Mouse (Mus musculus) hindbrain, embryonic 16.5 days (tissue): ENCODE measurements at regions not wholly inside any gene's neighbourhood (a gene's known extent, or its start where the extent isn't known, plus 50 kb on each side); places are given as distances from the start of the nearest gene placed in this dataset.

Experiments
- ATAC-seq: fragments of 200-750 bp; cut with Nextera tagmentation; 2 replicates; pipeline ENCODE4 v1.8.0; 2017; ENCODE audit warnings: moderate TSS enrichment, moderate library complexity
- H3K27ac ChIP-seq: fragments of 300-500 bp; sonication (generic); 2 replicates; pipeline ENCODE4 v1.5.1; 2014; ENCODE audit warnings: low read depth, mild to moderate bottlenecking, control low read depth, low read length, moderate library complexity
- H3K27me3 ChIP-seq: fragments of 300-500 bp; sonication (generic); replicated peaks from 2 replicates; pipeline ENCODE4 v1.6.1; 2014; ENCODE audit warnings: low read length; ENCODE audit not compliant: control insufficient read depth, insufficient read depth
- H3K36me3 ChIP-seq: fragments of 300-500 bp; sonication (generic); 2 replicates; pipeline ENCODE4 v1.6.1; 2014; ENCODE audit warnings: mild to moderate bottlenecking, low read length, moderate library complexity, mixed read lengths; ENCODE audit not compliant: control insufficient read depth, insufficient read depth
- H3K4me1 ChIP-seq: fragments of 300-500 bp; sonication (generic); 2 replicates; pipeline ENCODE4 v1.6.1; 2014; ENCODE audit warnings: low read depth, low read length; ENCODE audit not compliant: control insufficient read depth, insufficient read depth
- H3K4me2 ChIP-seq: fragments of 300-500 bp; sonication (generic); 2 replicates; pipeline ENCODE4 v1.6.1; 2014; ENCODE audit warnings: mild to moderate bottlenecking, low read length, control low read depth, moderate library complexity
- H3K4me3 ChIP-seq: fragments of 300-500 bp; sonication (generic); 2 replicates; pipeline ENCODE4 v1.5.1; 2014; ENCODE audit warnings: mild to moderate bottlenecking, low read length, control low read depth, moderate library complexity
- H3K9ac ChIP-seq: fragments of 300-500 bp; sonication (generic); 2 replicates; pipeline ENCODE4 v1.6.1; 2014; ENCODE audit warnings: low read depth, mild to moderate bottlenecking, control low read depth, low read length, moderate library complexity
- H3K9me3 ChIP-seq: fragments of 300-500 bp; sonication (generic); 2 replicates; pipeline ENCODE4 v1.6.1; 2014; ENCODE audit warnings: mild to moderate bottlenecking, low read length, moderate library complexity; ENCODE audit not compliant: control insufficient read depth
- WGBS: fragments of 180-500 bp; shearing (Covaris S2); extraction: QIAGEN DNeasy Blood & Tissue Kit; methylation state at CpG from one replicate; pipeline ENCODE4 v1.1.7; 2014; 5-methylcytosine and 5-hydroxymethylcytosine counted together

- Histone ChIP-seq H3K9ac (no peak overlapping the region), H3K36me3 (no peaks in the 10 kb centered on the region), H3K4me3 (no peak overlapping the region), H3K27me3 (no peaks in the 10 kb centered on the region), H3K9me3 (no peaks in the 10 kb centered on the region), H3K27ac (no peak overlapping the region), H3K4me2 (no peak overlapping the region), H3K4me1 (peaks cover 5% of the 10 kb centered on the region)
- WGBS = 72% methylated on average over 4 of the region's 4 CpGs
- no peak for ATAC-seq
These were observed 242.6 kb downstream of the Hs3st3b1 start for GRCm38 (mm10) chr11:63679491-63679890.

DNA sequence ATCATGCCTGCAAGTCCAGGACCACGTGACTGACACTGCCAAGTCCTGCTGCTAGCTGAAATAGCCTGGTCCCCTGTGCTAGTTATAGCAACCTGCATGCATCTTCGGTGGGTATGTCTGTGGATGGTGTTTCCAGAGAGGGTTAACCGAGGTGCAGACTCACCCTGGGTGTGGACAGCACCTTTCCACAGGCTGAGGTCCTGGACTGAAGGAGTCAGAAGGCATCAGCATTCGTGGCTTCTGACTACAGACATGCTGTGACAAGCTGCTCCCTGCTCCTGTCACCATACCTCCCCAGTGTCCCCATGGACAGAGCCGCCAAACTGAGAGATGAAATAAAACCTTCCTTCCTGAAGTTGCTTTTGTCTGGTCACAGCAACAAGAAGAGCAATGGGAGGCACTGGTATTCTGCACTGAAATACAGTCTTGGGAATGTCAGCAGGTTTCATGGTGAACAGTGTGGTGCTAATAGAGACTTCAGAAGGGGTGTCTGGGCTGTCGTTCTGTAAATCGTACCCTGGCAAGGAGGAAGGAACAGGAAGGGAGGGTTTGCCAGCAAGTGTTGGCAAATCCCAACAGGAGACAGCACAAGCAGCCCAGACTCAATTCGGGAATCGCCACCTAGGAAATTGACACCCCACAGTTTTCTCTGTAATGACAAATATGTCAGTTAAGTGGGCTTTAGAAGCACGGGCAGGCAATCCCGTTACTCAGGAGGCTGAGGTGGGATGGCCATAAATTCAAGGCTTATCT, 237.7 kb downstream of the Hs3st3b1 start:
- WGBS = 63% methylated on average over 11 of the region's 11 CpGs
- no peak overlapping the region for H3K4me3 ChIP-seq
- H3K36me3 ChIP-seq = no peaks in the 10 kb centered on the region
- H3K27ac ChIP-seq = no peak overlapping the region
- H3K4me2 ChIP-seq = no peak overlapping the region
- no peaks in the 10 kb centered on the region for H3K27me3 ChIP-seq
- no peaks in the 10 kb centered on the region for H3K4me1 ChIP-seq
- no peak overlapping the region for H3K9ac ChIP-seq
- ATAC-seq = no peak
- H3K9me3 ChIP-seq = no peaks in the 10 kb centered on the region

GRCm38 (mm10) chr11:63691041-63691440, 231.0 kb downstream of the Hs3st3b1 start:
- WGBS = 52% methylated on average over 4 of the region's 4 CpGs
- ATAC-seq = no peak

DNA sequence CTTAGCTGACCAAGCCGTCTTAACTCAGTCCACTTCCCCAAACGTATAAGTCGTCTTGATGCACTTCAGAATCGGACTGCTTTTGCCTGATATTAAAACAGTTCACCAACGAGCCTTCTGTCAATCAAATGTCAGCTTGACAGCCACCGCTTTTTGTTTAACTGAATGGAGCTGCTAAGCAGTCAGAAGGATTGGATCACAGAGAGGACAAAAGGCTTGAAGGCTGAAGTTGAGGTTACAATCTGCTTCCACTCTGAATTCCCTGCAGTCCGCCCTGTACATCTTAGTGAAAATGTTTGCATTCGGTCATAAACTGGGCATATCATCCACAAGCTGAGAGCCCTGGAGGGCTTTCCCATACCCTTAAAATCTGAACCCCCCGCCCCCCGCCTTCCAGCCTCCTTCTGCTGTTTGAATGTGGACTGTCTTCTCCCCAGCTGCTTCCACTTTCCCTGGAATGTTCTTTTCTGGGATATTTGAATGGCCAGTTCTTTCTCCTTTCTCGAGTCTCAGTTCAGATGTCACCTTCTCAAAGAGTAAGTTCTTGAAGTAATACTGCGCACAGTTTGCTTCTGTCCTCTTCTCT, 217.0 kb downstream of the Hs3st3b1 start:
- Histone ChIP-seq H3K27ac (no peak overlapping the region), H3K9me3 (no peaks in the 10 kb centered on the region), H3K27me3 (no peaks in the 10 kb centered on the region), H3K4me1 (peaks cover 3% of the 10 kb centered on the region), H3K9ac (no peak overlapping the region), H3K4me3 (no peak overlapping the region), H3K4me2 (no peak overlapping the region), H3K36me3 (no peaks in the 10 kb centered on the region)
- WGBS = 52% methylated on average over 12 of the region's 12 CpGs
- no peak for ATAC-seq

More at GRCm38 (mm10) chr11:63691041-63691440, 231.0 kb downstream of the Hs3st3b1 start:
- Histone ChIP-seq H3K9me3 (no peaks in the 10 kb centered on the region), H3K27me3 (no peaks in the 10 kb centered on the region), H3K4me3 (no peak overlapping the region), H3K4me2 (no peak overlapping the region), H3K27ac (no peak overlapping the region), H3K4me1 (no peaks in the 10 kb centered on the region), H3K9ac (no peak overlapping the region), H3K36me3 (no peaks in the 10 kb centered on the region)

- WGBS = 53% methylated on average over 8 of the region's 8 CpGs
- no peaks in the 10 kb centered on the region for H3K36me3 ChIP-seq
- H3K4me3 ChIP-seq = no peak overlapping the region
- no peak for ATAC-seq
- H3K27ac ChIP-seq = no peak overlapping the region
- H3K27me3 ChIP-seq = no peaks in the 10 kb centered on the region
- H3K9me3 ChIP-seq = no peaks in the 10 kb centered on the region
- H3K9ac ChIP-seq = no peak overlapping the region
- no peak overlapping the region for H3K4me2 ChIP-seq
- peaks cover 3% of the 10 kb centered on the region for H3K4me1 ChIP-seq
These were observed 216.0 kb downstream of the Hs3st3b1 start for GRCm38 (mm10) chr11:63706057-63706456.

DNA sequence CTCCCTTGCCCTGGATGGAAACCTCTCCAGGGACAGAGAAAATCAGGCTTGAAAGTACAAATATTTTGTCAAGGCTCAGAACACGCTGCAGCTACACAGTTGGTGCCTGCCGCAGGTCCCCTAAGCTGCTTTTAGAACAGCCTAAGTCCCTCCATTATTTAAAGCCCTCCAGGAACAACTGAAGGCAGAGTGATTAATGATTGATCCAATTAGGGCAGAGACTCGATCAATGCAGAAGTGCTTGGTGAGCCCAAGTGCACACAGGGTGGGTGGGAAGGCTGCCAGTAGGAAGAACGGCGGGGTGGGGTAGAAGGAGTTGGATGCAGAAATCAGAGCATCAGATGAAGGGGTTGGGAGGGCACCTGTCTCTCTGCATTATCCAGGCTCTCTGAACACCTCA, 215.0 kb downstream of the Hs3st3b1 start:
- WGBS = 38% methylated on average over 5 of the region's 5 CpGs
- H3K27me3 ChIP-seq = no peaks in the 10 kb centered on the region
- H3K4me3 ChIP-seq = no peak overlapping the region
- ATAC-seq = 0 out of 2 replicates have a peak, but pooled peaks have one; percentile 40
- no peak overlapping the region for H3K27ac ChIP-seq
- H3K4me1 ChIP-seq = peaks cover 3% of the 10 kb centered on the region
- no peak overlapping the region for H3K9ac ChIP-seq
- no peak overlapping the region for H3K4me2 ChIP-seq
- H3K9me3 ChIP-seq = no peaks in the 10 kb centered on the region
- H3K36me3 ChIP-seq = no peaks in the 10 kb centered on the region

GRCm38 (mm10) chr11:63708412-63708811, 213.7 kb downstream of the Hs3st3b1 start:
- Histone ChIP-seq H3K27me3 (no peaks in the 10 kb centered on the region), H3K27ac (no peak overlapping the region), H3K9me3 (no peaks in the 10 kb centered on the region), H3K36me3 (no peaks in the 10 kb centered on the region), H3K4me3 (no peak overlapping the region), H3K4me2 (no peak overlapping the region), H3K4me1 (peaks cover 3% of the 10 kb centered on the region), H3K9ac (no peak overlapping the region)
- no peak for ATAC-seq
- 60% methylated on average over 4 of the region's 4 CpGs for WGBS

DNA sequence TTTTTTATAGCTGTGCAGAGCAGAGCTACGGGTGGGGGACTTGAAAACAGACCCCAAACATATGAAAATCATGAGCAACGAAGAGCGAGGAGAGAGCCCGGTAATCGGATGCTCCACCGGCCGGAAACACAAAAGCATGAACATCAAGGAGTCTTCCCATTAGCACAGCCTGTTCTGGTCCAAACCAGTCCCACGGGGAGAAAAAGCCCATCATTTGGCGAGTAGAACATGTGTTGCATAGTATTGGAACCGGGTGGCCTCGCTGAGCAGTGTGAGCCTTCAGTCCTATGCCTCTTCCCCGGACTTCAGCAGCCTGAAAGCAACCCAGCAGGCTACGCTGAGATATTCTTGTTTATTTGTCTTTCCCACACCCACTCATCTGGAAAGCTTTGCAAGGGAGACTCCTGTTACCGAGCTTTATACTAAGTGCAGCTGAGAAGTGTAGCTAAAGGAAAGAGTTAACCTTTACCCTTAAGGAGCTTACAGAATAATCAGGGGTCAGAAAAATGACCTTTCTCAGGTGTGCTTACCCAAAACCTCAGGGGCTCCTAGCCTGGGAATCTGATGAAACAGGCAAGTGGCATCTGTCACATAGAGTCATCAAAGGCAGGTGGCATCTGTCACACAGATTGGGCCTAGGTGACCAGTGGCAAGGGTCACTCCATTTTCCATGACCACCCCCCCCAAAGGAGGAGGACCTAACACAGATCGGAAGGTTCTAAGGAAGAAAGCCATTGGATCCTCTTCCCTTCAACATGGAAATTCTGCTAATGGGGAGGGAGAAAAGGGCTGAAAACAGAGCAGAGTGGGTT, 209.8 kb downstream of the Hs3st3b1 start:
- Histone ChIP-seq H3K36me3 (no peaks in the 10 kb centered on the region), H3K9me3 (no peaks in the 10 kb centered on the region), H3K27me3 (no peaks in the 10 kb centered on the region), H3K4me2 (no peak overlapping the region), H3K9ac (no peak overlapping the region), H3K27ac (no peak overlapping the region), H3K4me1 (no peaks in the 10 kb centered on the region; the same call in 1 of the 2 replicates), H3K4me3 (no peak overlapping the region)
- WGBS = 69% methylated on average over 15 of the region's 15 CpGs
- no peak for ATAC-seq

GRCm38 (mm10) chr11:63722261-63722660, 199.8 kb downstream of the Hs3st3b1 start:
- no peak for ATAC-seq
- H3K9me3 ChIP-seq = no peaks in the 10 kb centered on the region
- no peak overlapping the region for H3K9ac ChIP-seq
- no peak overlapping the region for H3K4me3 ChIP-seq
- no peaks in the 10 kb centered on the region for H3K36me3 ChIP-seq
- no peak overlapping the region for H3K27ac ChIP-seq
- no peaks in the 10 kb centered on the region for H3K27me3 ChIP-seq
- H3K4me2 ChIP-seq = no peak overlapping the region
- no peaks in the 10 kb centered on the region for H3K4me1 ChIP-seq
- 94% methylated on average over 5 of the region's 5 CpGs for WGBS
